Comparison of ENCODE assay signal across 8 mouse cellular contexts in genomic region chr17:5841943-5842273, GRCm38 (mm10). TPM values are rescaled to one million over a fixed set of nuclear protein-coding genes. Genes with fewer than 3 reads are reported as not detected.
DNase-seq lines count a peak whose midpoint lies in the region; ATAC-seq and TF ChIP-seq lines count a peak whose summit lies in the region.

No protein-coding gene starts in this region.

- WGBS in lung, embryonic 16.5 days, result 0% methylated on average over 7 of the region's 7 CpGs
- under 1% methylated on average over 7 of the region's 7 CpGs for WGBS in embryonic facial prominence, embryonic 13.5 days
- 2% methylated on average over 7 of the region's 7 CpGs for WGBS in limb, embryonic 10.5 days
- WGBS in olfactory bulb, adult 2 months, result 1% methylated on average over 7 of the region's 7 CpGs

- TF ChIP-seq CTCF in olfactory bulb, adult 2 months (IDR thresholded peaks at IDR 0.05; ENCODE audit: insufficient read depth, low read depth, low read length), result no peak

- H3K9ac ChIP-seq in lung, embryonic 16.5 days (ENCODE audit: low read length), result peak overlapping the region; percentile 87
- peak overlapping the region; percentile 99 for H3K9ac ChIP-seq in embryonic facial prominence, embryonic 13.5 days

- H3K27ac ChIP-seq in lung, embryonic 16.5 days (ENCODE audit: low read length), result peak overlapping the region; percentile 99
- peak overlapping the region; percentile 98 for H3K27ac ChIP-seq in embryonic facial prominence, embryonic 13.5 days
- H3K27ac ChIP-seq in limb, embryonic 10.5 days, result peak overlapping the region; percentile 100
- H3K27ac ChIP-seq in olfactory bulb, adult 2 months (ENCODE audit: insufficient read depth, low read depth, low read length), result peak overlapping the region; percentile 44; the same call in 1 of the 2 replicates

- DNase-seq in lung, postnatal 4 days, result no peak
- DNase-seq in limb, embryonic 10.5 days (ENCODE audit: low spot score), result no peak
- DNase-seq in embryo, embryonic 11 days, result no peak
- no peak for DNase-seq in kidney, postnatal 25 days
- DNase-seq in cerebellum, postnatal 36 days, result no peak

- ATAC-seq in lung, embryonic 16.5 days (ENCODE audit: low read depth), result no peak
- no peak for ATAC-seq in embryonic facial prominence, embryonic 13.5 days (ENCODE audit: insufficient number of reproducible peaks, insufficient read depth, low FRiP score, low TSS enrichment, low read depth)

- H3K27me3 ChIP-seq in lung, embryonic 16.5 days (ENCODE audit: control insufficient read depth, insufficient read depth, low read depth, low read length), result no peaks in the 10 kb centered on the region
- no peaks in the 10 kb centered on the region for H3K27me3 ChIP-seq in embryonic facial prominence, embryonic 13.5 days
- H3K27me3 ChIP-seq in limb, embryonic 10.5 days (ENCODE audit: low read depth, poor library complexity, severe bottlenecking), result no peaks in the 10 kb centered on the region

- no peak for TF ChIP-seq POLR2A in olfactory bulb, adult 2 months (IDR thresholded peaks at IDR 0.05; ENCODE audit: insufficient read depth, low read depth, low read length)

- peak overlapping the region; percentile 85 for H3K4me3 ChIP-seq in lung, embryonic 16.5 days (ENCODE audit: low read length)
- peak overlapping the region; percentile 83 for H3K4me3 ChIP-seq in embryonic facial prominence, embryonic 13.5 days
- H3K4me3 ChIP-seq in limb, embryonic 10.5 days, result peak overlapping the region; percentile 74
- peak overlapping the region; percentile 92 for H3K4me3 ChIP-seq in olfactory bulb, adult 2 months (ENCODE audit: insufficient read depth, low read depth, low read length)

- no peaks in the 10 kb centered on the region for H3K36me3 ChIP-seq in lung, embryonic 16.5 days (ENCODE audit: control insufficient read depth, insufficient read depth, low read length)
- H3K36me3 ChIP-seq in embryonic facial prominence, embryonic 13.5 days, result no peaks in the 10 kb centered on the region
- no peaks in the 10 kb centered on the region for H3K36me3 ChIP-seq in limb, embryonic 10.5 days

- H3K4me2 ChIP-seq in lung, embryonic 16.5 days (ENCODE audit: low read depth, low read length), result peak overlapping the region; percentile 79
- peak overlapping the region; percentile 75 for H3K4me2 ChIP-seq in embryonic facial prominence, embryonic 13.5 days

- peaks cover 14% of the 10 kb centered on the region for H3K4me1 ChIP-seq in lung, embryonic 16.5 days (replicated peaks; ENCODE audit: control insufficient read depth, insufficient read depth, low read length)
- peaks cover 39% of the 10 kb centered on the region for H3K4me1 ChIP-seq in embryonic facial prominence, embryonic 13.5 days
- H3K4me1 ChIP-seq in limb, embryonic 10.5 days, result peaks cover 33% of the 10 kb centered on the region
- H3K4me1 ChIP-seq in olfactory bulb, adult 2 months (ENCODE audit: control insufficient read depth, insufficient read depth, low read length), result no peaks in the 10 kb centered on the region

- no peaks in the 10 kb centered on the region for H3K9me3 ChIP-seq in lung, embryonic 16.5 days (ENCODE audit: control insufficient read depth, low read length)
- H3K9me3 ChIP-seq in embryonic facial prominence, embryonic 13.5 days, result no peaks in the 10 kb centered on the region
- no peaks in the 10 kb centered on the region for H3K9me3 ChIP-seq in limb, embryonic 10.5 days (replicated peaks)

RNA-seq across cellular contexts. Expression of gene Snx9, which starts 0.8 kb away (rescaled TPM):
- polyA plus RNA-seq in lung, embryonic 16.5 days (2015; fragmentation: Nextera tagmentation; extraction: Ambion mirVana), result 23.8 and 25.1 TPM in 2 replicates
- polyA plus RNA-seq in embryonic facial prominence, embryonic 13.5 days (2015; fragmentation: Nextera tagmentation; extraction: Ambion mirVana), result 22.9 and 23.4 TPM in 2 replicates
- polyA plus RNA-seq in limb, embryonic 10.5 days (2016; fragmentation: Nextera tagmentation; extraction: Ambion mirVana), result 18.4 and 19.4 TPM in 2 replicates
- not detected in 2 replicates for polyA plus RNA-seq in olfactory bulb, adult 2 months (2012; ENCODE audit: insufficient read depth, insufficient read length, low replicate concordance, missing spikeins)

Comparison
In these comparisons a context has a peak if more than half of its experiments do, and no peak if none do; other contexts are left out.
1. H3K27ac ChIP-seq: peak in every context shown above with its lines; median percentile 100 in limb, embryonic 10.5 days; 99 in lung, embryonic 16.5 days; 98 in embryonic facial prominence, embryonic 13.5 days; 44 in olfactory bulb, adult 2 months.
2. RNA of gene Snx9, which starts 0.8 kb away (polyA plus RNA-seq): 23.8 to 25.1 TPM in lung, embryonic 16.5 days, 22.9 to 23.4 TPM in embryonic facial prominence, embryonic 13.5 days and 18.4 to 19.4 TPM in limb, embryonic 10.5 days; not detected in olfactory bulb, adult 2 months; every median in the first group is over 10 times any median in the second.
3. Peak in every context shown above with its lines, with median percentiles within 50 percentile points of each other: H3K4me3 ChIP-seq.